1 mouse cellular context compared by ENCODE assay signal in the genomic region with DNA sequence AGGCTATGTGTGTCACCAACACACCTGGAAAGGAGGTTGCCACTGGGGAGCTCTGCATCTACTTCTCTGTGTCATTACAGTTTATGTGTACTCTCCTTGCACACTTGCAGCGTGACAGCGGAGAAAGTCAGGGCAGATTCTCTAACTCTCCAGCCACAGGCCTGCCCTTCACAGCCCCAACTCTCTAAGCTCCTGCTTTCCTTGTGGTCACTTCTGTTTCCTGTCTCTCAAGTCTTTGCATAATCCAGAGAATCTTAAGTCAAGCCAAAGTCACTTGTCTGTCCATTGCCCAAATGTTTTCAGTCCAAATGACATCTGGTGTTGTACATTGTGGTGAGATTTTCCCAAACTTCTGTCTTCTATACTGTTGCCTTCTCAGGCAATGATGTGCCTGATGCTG.
TF ChIP-seq lines count a peak whose summit lies in the region.

No protein-coding gene starts in this region.

TF ChIP-seq in MEL, 35 proteins besides CTCF, POLR2A, EP300 and RAD21:
- TF ChIP-seq MYB (IDR thresholded peaks at IDR 0.05; ENCODE audit: low read depth, low read length) (no peak), GABPA (IDR thresholded peaks at IDR 0.05; ENCODE audit: low read depth, low read length) (no peak), USF1 (IDR thresholded peaks at IDR 0.05; ENCODE audit: low read depth, low read length) (no peak), MXI1 (IDR thresholded peaks at IDR 0.05; ENCODE audit: low read depth, low read length) (no peak), POLR2AphosphoS5 (IDR thresholded peaks at IDR 0.05; ENCODE audit: borderline replicate concordance, low read depth, low read length) (no peak), POLR2AphosphoS2 (IDR thresholded peaks at IDR 0.05; ENCODE audit: low read length) (no peak), NRF1 (IDR thresholded peaks at IDR 0.05; ENCODE audit: insufficient read depth, low read depth, low read length, poor library complexity, severe bottlenecking) (no peak), MAZ (IDR thresholded peaks at IDR 0.05; ENCODE audit: low read depth, low read length) (no peak), RCOR1 (IDR thresholded peaks at IDR 0.05; ENCODE audit: low read depth, low read length) (no peak), TBP (IDR thresholded peaks at IDR 0.05; ENCODE audit: low read depth, low read length) (no peak), MYC (IDR thresholded peaks at IDR 0.05; ENCODE audit: low read depth, low read length) (no peak), ETS1 (IDR thresholded peaks at IDR 0.05; ENCODE audit: low read depth, low read length) (no peak), ZC3H11A (IDR thresholded peaks at IDR 0.05; ENCODE audit: low read depth, low read length) (no peak), TCF12 (IDR thresholded peaks at IDR 0.05; ENCODE audit: low read depth, low read length) (no peak), SIN3A (IDR thresholded peaks at IDR 0.05; ENCODE audit: low read length) (no peak), UBTF (IDR thresholded peaks at IDR 0.05; ENCODE audit: borderline replicate concordance, insufficient read depth, low read depth, low read length) (no peak), USF2 (IDR thresholded peaks at IDR 0.05; ENCODE audit: borderline replicate concordance in 1 of 2, insufficient read depth in 1 of 2, low read depth in 1 of 2, low read length in 2 of 2) (no peak)
TF ChIP-seq in MEL: peak in this region for 0.
